Mouse (Mus musculus) forebrain, embryonic 14.5 days (tissue): ENCODE measurements around the gene Cfap97. TPM values are rescaled to one million over a fixed set of nuclear protein-coding genes. Genes with fewer than 3 reads are reported as not detected.

Experiments
- ATAC-seq: fragments of 200-750 bp; cut with Nextera tagmentation; 2 replicates; pipeline ENCODE4 v1.8.0; 2017; ENCODE audit warnings: mild to moderate bottlenecking, moderate library complexity
- DNase-seq: peaks from one replicate; pipeline ENCODE4 v3.0.0-alpha.2; 2015; ENCODE audit warnings: low spot score
- H3K27ac ChIP-seq: fragments of 300-500 bp; sonication (generic); 2 replicates; pipeline ENCODE4 v1.5.1; 2014; ENCODE audit warnings: low read depth, mild to moderate bottlenecking, control low read depth, low read length, moderate library complexity
- H3K27me3 ChIP-seq: fragments of 300-500 bp; sonication (generic); replicated peaks from 2 replicates; pipeline ENCODE4 v1.6.1; 2014; ENCODE audit warnings: low read length, control low read depth, mixed read lengths; ENCODE audit not compliant: control insufficient read depth, insufficient read depth
- H3K36me3 ChIP-seq: fragments of 300-500 bp; sonication (generic); 2 replicates; pipeline ENCODE4 v1.6.1; 2014; ENCODE audit warnings: low read length, control low read depth; ENCODE audit not compliant: control insufficient read depth, insufficient read depth
- H3K4me1 ChIP-seq: fragments of 300-500 bp; sonication (generic); 2 replicates; pipeline ENCODE4 v1.6.1; 2014; ENCODE audit warnings: antibody characterized with exemption, low read length, control low read depth; ENCODE audit not compliant: control insufficient read depth, insufficient read depth
- H3K4me2 ChIP-seq: fragments of 300-500 bp; sonication (generic); 2 replicates; pipeline ENCODE4 v1.6.1; 2014; ENCODE audit warnings: mild to moderate bottlenecking, control low read depth, low read length
- H3K4me3 ChIP-seq: fragments of 300-500 bp; sonication (generic); 2 replicates; pipeline ENCODE4 v1.5.1; 2014; ENCODE audit warnings: low read depth, low read length, control low read depth
- H3K9ac ChIP-seq: fragments of 300-500 bp; sonication (generic); 2 replicates; pipeline ENCODE4 v1.6.1; 2014; ENCODE audit warnings: mild to moderate bottlenecking, low read length, control low read depth, moderate library complexity
- H3K9me3 ChIP-seq: fragments of 300-500 bp; sonication (generic); replicated peaks from 2 replicates; pipeline ENCODE4 v1.6.1; 2016; ENCODE audit warnings: low read length, control low read depth, mixed read lengths; ENCODE audit not compliant: control insufficient read depth
- WGBS: fragments of 180-500 bp; shearing (Covaris S2); extraction: QIAGEN DNeasy Blood & Tissue Kit; methylation state at CpG from one replicate; pipeline ENCODE4 v1.1.7; 2014; 5-methylcytosine and 5-hydroxymethylcytosine counted together
- polyA plus RNA-seq: library from polyadenylated mRNA; unstranded; fragments of >200 nt; fragmentation: Nextera tagmentation; extraction: Ambion mirVana; gene quantifications from 2 replicates; pipeline ENCODE4 v1.2.1, GENCODE M21; 2014

Gene Cfap97
- polyA plus RNA-seq, 1 experiment from 2014 or later, result 20.8 TPM

GRCm38 (mm10) chr8:46193100-46193499, 41.5 kb downstream of the Cfap97 start:
- H3K4me2 ChIP-seq, result no peak overlapping the region
- DNase-seq, result no peak
- H3K9ac ChIP-seq, result no peak overlapping the region
- no peak overlapping the region for H3K27ac ChIP-seq
- peaks cover 21% of the 10 kb centered on the region; the same call in 1 of the 2 replicates for H3K36me3 ChIP-seq
- no peak overlapping the region for H3K4me3 ChIP-seq
- no peak for ATAC-seq
- 91% methylated on average over 8 of the region's 8 CpGs for WGBS
- no peaks in the 10 kb centered on the region for H3K4me1 ChIP-seq
- H3K27me3 ChIP-seq, result no peaks in the 10 kb centered on the region
- no peaks in the 10 kb centered on the region for H3K9me3 ChIP-seq

GRCm38 (mm10) chr8:46196877-46197276, 45.3 kb downstream of the Cfap97 start:
- no peaks in the 10 kb centered on the region for H3K27me3 ChIP-seq
- peaks cover 11% of the 10 kb centered on the region for H3K36me3 ChIP-seq
- H3K4me1 ChIP-seq, result no peaks in the 10 kb centered on the region
- no peak overlapping the region for H3K27ac ChIP-seq
- WGBS, result 85% methylated on average over 3 of the region's 3 CpGs
- no peak overlapping the region for H3K9ac ChIP-seq
- no peak overlapping the region for H3K4me2 ChIP-seq
- H3K9me3 ChIP-seq, result no peaks in the 10 kb centered on the region
- DNase-seq, result no peak
- no peak overlapping the region for H3K4me3 ChIP-seq
- no peak for ATAC-seq

DNA sequence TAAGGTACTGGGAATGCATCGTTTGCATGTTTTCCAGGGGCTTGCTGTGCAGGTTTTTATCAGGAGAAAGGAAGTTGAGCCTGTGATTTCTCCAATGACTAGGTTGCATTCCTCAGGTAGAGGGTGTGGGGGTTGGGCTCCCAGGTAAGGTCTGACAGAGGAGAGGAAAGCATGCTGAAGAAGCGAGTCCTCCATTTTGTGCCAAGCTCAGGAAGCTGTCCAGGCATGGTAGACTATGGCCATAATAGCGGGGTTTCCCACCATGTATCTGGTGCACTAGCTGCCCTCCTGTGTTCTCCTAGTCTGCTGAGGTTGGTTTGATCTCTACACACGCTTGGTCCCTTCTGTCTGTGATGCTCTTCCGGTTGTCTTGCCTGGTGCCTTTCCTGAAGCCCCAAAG, 46.1 kb downstream of the Cfap97 start:
- ATAC-seq, result no peak
- 92% methylated on average over 5 of the region's 5 CpGs for WGBS
- no peaks in the 10 kb centered on the region for H3K4me1 ChIP-seq
- no peaks in the 10 kb centered on the region for H3K9me3 ChIP-seq
- no peak for DNase-seq
- H3K4me3 ChIP-seq, result no peak overlapping the region
- H3K36me3 ChIP-seq, result peaks cover 14% of the 10 kb centered on the region
- H3K4me2 ChIP-seq, result no peak overlapping the region
- no peaks in the 10 kb centered on the region for H3K27me3 ChIP-seq
- H3K27ac ChIP-seq, result no peak overlapping the region
- no peak overlapping the region for H3K9ac ChIP-seq

DNA sequence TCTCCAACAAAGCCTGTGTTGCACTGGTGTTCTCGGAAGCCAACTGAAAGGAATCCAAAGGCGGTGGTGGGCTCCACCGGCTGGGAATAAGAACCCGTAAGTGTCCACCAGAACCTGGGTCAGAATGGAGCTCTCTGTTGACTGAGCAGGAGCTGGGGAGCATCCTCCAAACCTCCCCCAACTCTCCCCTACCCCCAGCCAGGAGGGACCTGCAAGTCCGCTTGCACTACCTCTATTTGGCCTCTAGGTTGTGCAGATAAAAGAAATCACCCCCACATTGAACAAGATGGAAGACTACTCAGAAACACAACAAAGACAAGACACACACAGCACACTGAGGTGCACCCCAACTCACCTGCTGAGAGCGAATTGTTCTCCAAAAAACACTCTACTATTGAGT, 50.8 kb downstream of the Cfap97 start:
- DNase-seq (no peak), ATAC-seq (no peak)
- H3K4me1 ChIP-seq, result no peaks in the 10 kb centered on the region
- no peaks in the 10 kb centered on the region for H3K9me3 ChIP-seq
- WGBS, result 89% methylated on average over 6 of the region's 6 CpGs
- H3K9ac ChIP-seq, result no peak overlapping the region
- H3K4me3 ChIP-seq, result no peak overlapping the region
- no peak overlapping the region for H3K27ac ChIP-seq
- peaks cover 43% of the 10 kb centered on the region for H3K36me3 ChIP-seq
- H3K27me3 ChIP-seq, result no peaks in the 10 kb centered on the region
- H3K4me2 ChIP-seq, result no peak overlapping the region

DNA sequence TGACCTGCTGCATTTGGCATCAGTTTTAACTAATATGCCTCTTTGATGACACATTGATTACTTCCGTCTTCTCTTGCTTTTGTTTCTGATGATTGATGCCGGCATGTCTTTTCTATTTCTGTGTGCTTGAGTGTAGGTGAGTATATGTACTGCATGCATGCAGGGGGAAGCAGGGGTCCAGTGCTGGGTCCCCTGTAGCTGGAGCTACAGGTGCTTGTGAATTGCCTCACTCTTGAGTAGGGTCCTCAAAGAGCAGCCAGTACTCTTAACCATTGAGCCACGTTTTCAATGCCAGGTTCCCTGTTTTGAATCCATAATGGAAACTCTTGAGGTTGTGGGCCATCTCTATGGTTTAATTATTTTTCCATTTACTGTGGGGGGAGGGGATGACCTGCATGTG, 52.7 kb downstream of the Cfap97 start:
- Histone ChIP-seq H3K9ac (no peak overlapping the region), H3K9me3 (no peaks in the 10 kb centered on the region), H3K36me3 (peaks cover 63% of the 10 kb centered on the region), H3K4me1 (peaks cover 9% of the 10 kb centered on the region), H3K4me3 (no peak overlapping the region), H3K4me2 (no peak overlapping the region), H3K27ac (no peak overlapping the region), H3K27me3 (no peaks in the 10 kb centered on the region)
- DNase-seq, result no peak
- WGBS, result 86% methylated on average over 3 of the region's 3 CpGs
- ATAC-seq, result no peak

DNA sequence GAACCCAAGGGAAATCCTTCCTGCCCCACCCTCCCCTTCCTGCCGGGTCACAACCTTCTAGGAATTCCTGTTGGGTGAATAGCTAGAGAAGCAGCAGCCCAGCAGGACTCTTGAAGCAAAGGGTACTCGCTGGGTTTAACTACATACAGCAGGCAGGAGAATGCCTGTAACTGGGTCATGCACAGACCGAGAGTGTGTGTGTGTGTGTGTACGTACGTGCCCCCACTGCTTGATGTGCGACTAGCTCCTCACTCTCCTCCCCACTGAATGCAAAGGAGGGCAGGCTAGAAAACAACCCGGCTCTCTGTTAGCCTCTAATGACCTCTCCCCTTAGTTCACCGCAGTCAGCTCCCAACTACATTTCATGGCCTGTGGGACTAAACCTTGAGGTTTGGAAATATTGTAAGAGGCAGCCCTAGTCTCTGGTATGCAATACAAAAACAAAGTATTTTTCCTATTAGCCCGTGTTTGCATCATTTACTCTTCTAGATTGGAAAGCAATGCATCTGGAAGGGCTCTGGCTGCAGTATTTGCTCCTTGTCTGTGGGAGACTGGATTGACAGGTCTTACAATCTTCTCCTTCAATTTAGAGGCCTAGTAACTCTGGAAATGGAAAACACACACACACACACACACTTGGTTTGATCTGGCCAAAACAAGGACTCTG, 53.5 kb downstream of the Cfap97 start:
- no peak overlapping the region for H3K4me2 ChIP-seq
- no peak overlapping the region for H3K9ac ChIP-seq
- 85% methylated on average over 9 of the region's 9 CpGs for WGBS
- H3K4me3 ChIP-seq, result no peak overlapping the region
- peaks cover 17% of the 10 kb centered on the region for H3K4me1 ChIP-seq
- peaks cover 64% of the 10 kb centered on the region for H3K36me3 ChIP-seq
- H3K27me3 ChIP-seq, result no peaks in the 10 kb centered on the region
- ATAC-seq (no peak), DNase-seq (no peak)
- no peak overlapping the region for H3K27ac ChIP-seq
- H3K9me3 ChIP-seq, result no peaks in the 10 kb centered on the region

DNA sequence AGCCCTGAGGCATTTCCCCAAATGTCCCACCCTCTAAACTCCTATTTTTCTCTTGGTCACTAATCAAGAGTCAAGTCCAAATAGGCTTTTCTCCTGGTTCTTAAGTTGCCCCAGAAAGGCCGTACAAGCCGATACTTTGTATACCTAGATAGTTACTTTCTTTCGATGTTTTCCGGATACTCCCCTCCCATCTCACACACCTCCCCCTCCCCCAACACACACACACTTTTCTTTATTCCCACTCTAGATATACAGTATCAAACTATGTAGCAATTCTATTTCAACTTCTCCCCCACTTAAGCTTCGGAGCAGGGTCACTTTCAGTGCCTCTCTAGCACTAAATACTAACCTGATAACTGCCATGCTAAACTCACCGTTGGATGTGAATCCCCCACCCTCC, 54.5 kb downstream of the Cfap97 start:
- peak overlapping the region; percentile 7; the same call in 1 of the 2 replicates for H3K9ac ChIP-seq
- WGBS, result 88% methylated on average over 6 of the region's 6 CpGs
- DNase-seq (no peak), ATAC-seq (no peak)
- H3K27me3 ChIP-seq, result no peaks in the 10 kb centered on the region
- H3K27ac ChIP-seq, result no peak overlapping the region
- H3K4me3 ChIP-seq, result no peak overlapping the region
- peaks cover 64% of the 10 kb centered on the region for H3K36me3 ChIP-seq
- H3K9me3 ChIP-seq, result no peaks in the 10 kb centered on the region
- H3K4me2 ChIP-seq, result no peak overlapping the region
- peaks cover 17% of the 10 kb centered on the region for H3K4me1 ChIP-seq

- Histone ChIP-seq H3K27me3 (no peaks in the 10 kb centered on the region), H3K9me3 (no peaks in the 10 kb centered on the region), H3K4me3 (peak overlapping the region; percentile 81; the same call in 1 of the 2 replicates), H3K4me1 (peaks cover 25% of the 10 kb centered on the region), H3K36me3 (peaks cover 53% of the 10 kb centered on the region), H3K4me2 (peak overlapping the region; percentile 89), H3K27ac (no peak overlapping the region), H3K9ac (peak overlapping the region; percentile 98; the same call in 1 of the 2 replicates)
- no peak for DNase-seq
- ATAC-seq, result no peak
- 67% methylated on average over 12 of the region's 12 CpGs for WGBS
These were observed 56.8 kb downstream of the Cfap97 start for GRCm38 (mm10) chr8:46208354-46208753.

DNA sequence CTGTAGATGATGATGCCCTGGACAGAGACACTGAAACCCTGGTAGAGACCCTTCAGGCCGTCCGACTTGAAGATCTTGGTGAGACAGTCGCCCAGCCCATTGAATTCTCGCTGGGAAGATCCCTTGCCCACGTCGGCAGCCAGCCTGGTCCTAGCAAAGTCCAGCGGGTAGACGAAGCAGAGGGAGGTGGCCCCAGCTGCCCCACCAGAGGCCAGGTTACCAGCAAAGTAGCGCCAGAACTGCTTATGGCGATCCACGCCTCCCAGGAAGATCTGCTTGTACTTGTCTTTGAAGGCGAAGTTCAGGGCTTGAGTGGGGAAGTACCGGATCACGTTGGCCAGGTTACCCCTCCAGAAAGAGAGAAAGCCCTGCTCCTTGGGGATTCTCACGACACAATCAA, 57.5 kb downstream of the Cfap97 start:
- WGBS, result 77% methylated on average over 15 of the region's 15 CpGs
- Histone ChIP-seq H3K36me3 (peaks cover 50% of the 10 kb centered on the region), H3K27ac (no peak overlapping the region), H3K27me3 (no peaks in the 10 kb centered on the region), H3K4me3 (peak overlapping the region; percentile 81), H3K4me2 (peak overlapping the region; percentile 89), H3K4me1 (peaks cover 25% of the 10 kb centered on the region), H3K9me3 (no peaks in the 10 kb centered on the region), H3K9ac (peak overlapping the region; percentile 98)
- DNase-seq (no peak), ATAC-seq (no peak)
